Mouse (Mus musculus): ENCODE measurements around the gene Fam83d.

Fam83d gene

DNA sequence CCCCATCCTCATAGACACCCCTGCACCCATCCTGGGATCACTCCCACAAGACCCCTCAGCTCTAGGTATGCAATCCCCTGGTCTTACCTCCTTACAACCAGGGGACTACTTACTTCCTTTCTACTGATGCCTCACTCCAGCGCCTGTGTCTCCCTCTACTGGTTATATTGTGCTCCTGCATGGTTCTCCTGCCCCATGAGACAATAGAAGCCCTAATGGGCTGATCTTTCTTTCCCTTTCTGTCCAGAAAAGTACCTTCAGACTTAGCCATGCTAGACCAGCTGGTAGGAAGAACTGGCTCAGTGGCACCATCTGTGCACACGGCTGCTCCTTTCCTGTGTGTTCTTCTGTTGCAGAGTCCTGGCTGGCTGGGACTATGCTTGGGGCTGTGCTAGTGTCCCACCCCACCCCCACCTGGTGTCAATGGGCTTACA lies 22.8 kb upstream of the Fam83d start:
- DNase-seq (ENCODE audit: extremely low spot score): peak; percentile 48

DNA sequence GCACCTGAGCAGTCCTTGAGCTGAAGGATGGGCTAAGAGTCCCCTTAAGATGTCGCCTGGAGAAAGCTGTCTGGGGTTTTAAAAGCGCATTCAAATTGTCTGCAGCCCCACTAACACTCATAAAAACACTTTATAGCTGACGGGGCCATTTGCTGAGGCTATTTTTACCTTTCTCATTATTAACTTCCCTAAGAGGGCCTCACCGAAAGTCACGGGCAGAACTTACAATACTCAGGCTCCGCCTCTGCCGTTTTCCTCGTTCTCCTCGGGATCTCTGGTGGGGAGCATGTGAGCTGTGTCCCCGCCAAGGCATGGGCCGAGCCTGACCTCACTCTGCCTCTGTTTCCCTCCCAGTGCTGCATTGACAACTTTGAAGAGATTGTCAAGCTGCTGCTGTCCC lies 21.7 kb upstream of the Fam83d start:
- no peak for DNase-seq (ENCODE audit: extremely low spot score)

DNA sequence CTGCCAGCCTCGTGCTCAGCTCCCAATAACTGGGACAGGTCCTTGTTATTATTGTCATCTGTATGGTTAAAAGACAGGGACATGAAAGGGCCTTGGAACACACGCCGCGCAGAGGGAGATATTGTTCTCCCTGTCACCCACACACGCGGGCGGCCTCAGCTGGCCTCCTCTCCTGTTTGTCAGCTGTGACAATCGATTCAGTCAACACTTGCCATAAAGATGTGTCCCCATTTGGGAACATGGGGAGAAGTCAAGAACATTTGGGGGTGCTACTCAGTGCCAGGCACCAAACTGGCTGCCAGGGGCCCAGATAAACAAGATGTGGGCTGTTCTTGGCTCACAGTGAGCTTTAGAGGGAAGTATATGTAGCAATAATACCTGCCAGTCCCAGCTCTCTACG lies 18.5 kb upstream of the Fam83d start:
- no peak for DNase-seq (ENCODE audit: extremely low spot score)

DNA sequence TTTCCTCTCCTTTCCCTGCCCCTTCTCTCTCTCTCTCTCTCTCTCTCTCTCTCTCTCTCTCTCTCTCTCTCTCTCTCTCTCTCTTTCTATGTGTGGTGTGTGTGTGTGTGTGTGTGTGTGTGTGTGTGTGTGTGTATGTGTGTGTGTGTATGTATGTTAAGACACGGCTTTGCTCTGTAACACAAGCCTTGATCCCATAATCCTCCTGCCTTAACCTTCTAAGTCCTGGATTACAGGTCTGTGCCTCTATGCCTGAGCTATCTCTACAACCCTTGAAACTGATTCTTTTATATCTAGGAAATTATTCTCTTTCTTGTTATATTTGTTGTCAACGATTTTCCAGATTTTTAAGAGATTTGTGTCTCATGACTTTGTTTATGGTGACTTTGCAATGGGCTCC lies 7.7 kb upstream of the Fam83d start:
- DNase-seq (ENCODE audit: extremely low spot score): no peak

DNA sequence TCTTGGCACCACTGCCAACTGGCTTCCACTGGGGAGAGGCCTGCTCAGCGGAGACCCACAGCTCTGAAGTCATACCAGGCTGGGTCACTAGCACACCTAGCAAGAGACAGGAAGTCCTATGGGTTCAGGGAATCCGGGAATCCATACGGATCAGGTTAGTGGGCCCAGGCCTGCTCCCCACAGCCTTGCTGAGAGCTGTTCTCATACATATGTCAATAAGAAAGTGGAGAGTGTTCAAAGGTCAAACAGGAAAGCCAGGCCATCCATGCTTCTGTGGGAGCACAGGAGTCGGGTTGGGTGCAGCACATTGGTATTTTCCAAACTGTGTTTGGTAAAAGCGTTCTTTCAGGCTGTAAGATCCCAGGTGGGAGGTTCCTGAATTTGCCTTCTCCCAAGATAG lies 5.6 kb upstream of the Fam83d start:
- no peak for DNase-seq (ENCODE audit: extremely low spot score)

DNA sequence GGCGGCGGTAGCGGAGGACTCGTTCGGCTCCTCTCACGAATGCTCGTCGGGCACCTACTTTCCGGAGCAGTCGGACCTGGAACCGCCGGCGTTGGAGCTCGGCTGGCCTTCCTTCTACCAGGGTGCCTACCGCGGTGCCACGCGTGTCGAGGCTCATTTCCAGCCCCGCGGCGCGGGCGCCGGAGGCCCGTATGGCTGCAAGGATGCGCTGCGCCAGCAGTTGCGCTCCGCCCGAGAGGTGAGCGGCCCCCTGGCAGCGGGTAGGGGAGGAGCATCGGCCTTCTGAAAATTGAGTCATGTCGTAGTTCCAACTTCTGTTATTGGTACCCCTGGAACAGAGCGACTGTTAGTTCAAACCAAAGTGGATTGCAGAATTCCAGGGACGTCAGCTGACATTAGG lies 457 bp downstream of the Fam83d start:
- no peak for DNase-seq (ENCODE audit: extremely low spot score)

DNA sequence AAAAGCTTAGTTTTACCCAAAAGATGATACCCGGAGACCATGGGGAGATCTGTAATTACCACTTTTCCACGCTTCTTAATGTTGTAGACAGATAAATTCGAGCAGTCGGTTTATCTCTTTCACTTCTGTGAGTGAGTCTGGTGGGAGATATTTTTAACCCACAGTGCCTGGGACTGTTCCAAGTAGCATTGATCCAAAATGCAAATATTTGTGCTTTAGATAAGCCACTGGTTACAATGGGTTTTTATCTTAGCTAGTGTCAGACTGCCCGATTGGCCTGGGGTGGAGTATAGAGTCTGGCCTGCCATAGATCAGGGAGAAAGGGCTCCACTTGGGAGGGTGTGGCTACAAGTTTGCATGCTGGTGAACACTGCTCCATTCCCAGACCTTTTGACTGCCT lies 878 bp downstream of the Fam83d start:
- DNase-seq (ENCODE audit: extremely low spot score): no peak

DNA sequence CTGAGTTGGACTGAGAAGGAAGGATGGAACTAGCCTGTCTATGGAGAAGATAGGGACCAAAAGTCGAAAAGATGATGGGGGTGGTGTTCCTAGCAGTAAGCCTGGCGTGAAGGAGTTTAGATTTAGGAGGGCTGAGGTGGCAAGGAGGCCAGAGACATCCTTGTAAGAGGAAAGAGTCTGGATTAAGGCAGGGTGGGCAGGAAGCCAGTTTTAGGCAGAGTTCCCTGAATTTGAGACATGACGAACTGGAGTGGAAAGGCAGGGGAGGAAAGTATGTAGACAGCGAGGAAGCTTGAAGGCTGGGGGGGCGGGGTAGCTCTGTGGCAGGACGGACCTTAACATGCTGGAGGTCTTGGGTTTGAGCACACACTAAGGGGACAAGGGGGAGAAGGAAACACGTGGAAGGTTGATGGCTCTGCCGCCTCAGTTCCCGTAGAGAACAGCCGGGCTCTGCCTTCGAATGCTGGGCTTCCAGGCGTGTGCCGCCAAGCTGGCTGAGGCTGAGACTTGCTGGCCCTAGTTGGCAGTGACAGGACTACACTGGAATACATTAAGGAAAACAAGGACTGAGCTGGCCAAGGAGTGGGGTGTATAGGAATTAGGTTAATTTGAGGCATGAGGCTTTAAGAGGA lies 2.3 kb downstream of the Fam83d start:
- no peak for DNase-seq (ENCODE audit: extremely low spot score)

DNA sequence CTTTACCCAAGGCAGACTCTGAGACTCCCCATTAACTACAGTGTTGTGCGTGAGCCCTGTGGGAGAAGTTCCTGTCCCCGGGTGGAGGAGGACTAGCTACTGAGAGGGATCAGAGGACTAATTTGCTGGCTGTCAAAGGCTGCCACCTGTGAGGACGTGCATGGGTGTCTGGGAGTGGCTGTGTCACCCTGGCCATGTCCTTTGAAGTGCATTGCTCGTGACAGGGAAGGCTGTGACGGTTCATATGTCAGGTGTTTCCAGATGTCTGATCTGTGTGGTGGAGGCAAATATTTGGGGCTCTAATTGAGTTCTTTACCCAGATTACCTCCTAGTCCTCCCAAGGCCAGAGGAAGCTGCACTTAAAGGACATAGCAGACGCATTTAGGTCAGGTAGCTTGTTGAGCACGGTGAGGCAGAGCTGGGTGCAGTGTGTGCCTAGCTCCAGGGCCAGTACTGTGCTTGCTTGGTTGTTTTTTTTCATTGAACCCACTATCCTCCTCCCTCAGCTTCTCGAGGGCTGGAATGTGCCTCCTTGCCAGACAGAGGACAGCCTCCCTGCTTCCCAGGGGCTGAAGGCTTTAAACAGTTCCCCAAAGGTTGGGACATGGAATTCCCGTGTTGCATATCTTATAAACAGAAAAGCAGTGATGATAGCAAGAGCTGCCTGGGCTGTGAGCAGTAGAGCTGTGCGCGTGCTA lies 3.3 kb downstream of the Fam83d start:
- DNase-seq (ENCODE audit: extremely low spot score): no peak

DNA sequence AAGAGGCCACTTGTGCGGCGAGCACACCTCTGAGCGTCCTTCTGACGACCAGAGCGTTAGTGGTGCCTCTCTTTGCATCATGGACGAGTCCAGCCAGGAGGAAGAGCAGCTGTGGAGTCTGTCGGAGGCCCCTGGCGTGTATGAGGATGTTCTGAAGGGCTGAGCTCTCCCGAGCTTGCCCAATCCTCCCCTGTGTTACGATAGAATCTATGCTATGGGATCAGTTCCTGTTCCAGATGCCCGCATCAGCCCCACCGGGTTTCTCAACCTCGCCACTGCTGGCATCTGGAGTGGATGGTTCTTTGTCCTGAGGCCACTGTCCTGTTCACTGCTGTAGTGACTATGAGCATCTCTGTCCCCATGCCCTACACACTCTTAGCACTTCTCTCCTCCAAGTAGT lies 4.9 kb downstream of the Fam83d start:
- DNase-seq (ENCODE audit: extremely low spot score): no peak

DNA sequence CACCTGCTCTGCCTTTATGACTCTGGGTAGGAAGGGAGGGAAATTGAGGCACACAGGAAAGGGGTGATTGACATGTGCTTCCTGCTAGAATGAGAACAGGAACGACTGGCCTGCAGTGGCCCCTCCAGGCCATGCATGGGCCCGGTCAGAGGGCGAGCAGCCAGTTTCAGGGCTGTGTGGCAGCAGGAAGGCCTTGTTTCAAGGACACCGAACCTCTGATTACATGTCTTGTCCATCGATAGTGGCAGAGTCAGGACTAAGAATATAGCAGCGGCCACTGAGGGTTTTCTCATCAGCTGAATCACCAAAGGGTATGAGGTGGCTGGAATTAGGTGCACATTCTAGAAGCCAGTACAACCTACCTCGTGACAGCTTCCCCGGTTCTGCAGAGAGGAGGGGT lies 7.0 kb downstream of the Fam83d start:
- no peak for DNase-seq (ENCODE audit: extremely low spot score)

DNA sequence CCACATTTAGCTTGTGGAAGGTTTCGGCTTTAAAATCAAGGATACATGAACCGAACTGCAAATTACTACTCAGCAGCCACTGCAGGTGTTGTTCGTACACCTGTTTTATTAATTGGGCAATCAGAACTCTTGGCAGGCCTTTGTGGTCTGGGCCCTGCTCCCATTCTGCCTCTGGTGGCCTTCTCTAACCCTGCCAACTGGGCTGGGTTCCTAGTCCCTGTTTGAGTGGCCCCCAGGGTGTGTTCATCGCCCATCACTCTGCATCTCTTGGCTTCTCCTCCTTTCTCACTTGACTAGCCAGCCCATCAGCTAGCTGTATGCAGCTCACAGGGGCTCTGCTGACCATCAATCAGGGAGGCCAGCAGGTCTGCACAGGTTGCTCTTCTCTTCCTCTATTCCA lies 8.8 kb downstream of the Fam83d start:
- DNase-seq (ENCODE audit: extremely low spot score): no peak

DNA sequence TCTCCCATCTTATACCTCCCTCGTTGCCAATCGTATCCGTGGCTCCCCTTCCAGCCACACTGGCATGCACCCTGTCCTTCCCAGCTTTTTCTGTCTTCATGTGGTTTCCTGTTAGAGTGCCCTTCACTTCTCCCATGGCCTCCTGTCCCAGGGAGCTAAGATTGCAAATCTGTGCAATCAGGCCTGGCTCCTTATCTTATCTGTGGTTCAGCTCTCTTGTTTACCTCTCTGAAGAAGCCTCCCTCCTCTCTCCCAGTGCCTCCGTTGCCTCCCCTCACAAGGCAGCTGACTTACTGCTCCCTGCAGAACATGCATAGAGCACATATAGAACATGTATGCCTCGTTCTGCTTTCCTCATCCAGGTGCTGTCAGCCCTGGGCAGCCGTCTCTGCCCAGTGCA lies 9.6 kb downstream of the Fam83d start:
- no peak for DNase-seq (ENCODE audit: extremely low spot score)

DNA sequence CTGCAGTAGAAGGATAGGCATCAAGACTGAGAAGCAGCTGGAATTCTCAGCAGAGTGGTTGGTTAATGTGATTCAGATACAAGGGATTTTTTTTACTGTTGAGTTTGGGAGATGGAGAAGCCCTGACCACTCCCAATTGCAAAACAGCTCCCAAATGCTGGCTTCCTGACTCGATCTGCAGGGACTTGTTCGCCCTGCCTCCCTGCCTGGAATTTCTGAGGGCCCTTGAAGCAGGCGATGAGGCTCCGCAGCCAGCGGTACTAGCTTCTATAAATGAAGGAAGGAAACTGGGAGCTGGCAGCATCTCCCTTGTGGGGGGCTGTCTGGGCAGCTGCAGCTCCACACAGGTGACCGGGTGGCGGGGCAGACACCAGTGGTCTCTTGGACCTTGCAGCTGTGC lies 10.5 kb downstream of the Fam83d start:
- no peak for DNase-seq (ENCODE audit: extremely low spot score)

DNA sequence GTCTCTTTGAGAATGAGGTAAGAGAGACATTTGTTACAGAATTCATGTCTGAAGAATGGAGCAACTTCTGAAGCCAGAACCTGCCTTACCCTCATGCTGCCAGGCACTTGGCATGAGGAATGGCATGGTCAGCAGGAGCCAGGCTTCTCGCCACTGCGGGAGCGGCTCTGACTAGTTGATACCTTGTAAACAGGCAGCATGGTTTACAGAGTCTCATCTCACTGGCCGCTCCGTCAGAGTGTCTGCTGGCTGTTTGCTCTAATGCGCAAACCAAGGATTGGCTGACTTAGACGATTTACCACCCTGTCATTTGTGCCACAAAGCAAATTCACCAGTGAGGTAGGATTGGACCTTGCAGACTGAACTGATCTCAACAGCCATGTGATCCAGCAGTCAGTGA lies 13.2 kb downstream of the Fam83d start:
- DNase-seq (ENCODE audit: extremely low spot score): no peak

DNA sequence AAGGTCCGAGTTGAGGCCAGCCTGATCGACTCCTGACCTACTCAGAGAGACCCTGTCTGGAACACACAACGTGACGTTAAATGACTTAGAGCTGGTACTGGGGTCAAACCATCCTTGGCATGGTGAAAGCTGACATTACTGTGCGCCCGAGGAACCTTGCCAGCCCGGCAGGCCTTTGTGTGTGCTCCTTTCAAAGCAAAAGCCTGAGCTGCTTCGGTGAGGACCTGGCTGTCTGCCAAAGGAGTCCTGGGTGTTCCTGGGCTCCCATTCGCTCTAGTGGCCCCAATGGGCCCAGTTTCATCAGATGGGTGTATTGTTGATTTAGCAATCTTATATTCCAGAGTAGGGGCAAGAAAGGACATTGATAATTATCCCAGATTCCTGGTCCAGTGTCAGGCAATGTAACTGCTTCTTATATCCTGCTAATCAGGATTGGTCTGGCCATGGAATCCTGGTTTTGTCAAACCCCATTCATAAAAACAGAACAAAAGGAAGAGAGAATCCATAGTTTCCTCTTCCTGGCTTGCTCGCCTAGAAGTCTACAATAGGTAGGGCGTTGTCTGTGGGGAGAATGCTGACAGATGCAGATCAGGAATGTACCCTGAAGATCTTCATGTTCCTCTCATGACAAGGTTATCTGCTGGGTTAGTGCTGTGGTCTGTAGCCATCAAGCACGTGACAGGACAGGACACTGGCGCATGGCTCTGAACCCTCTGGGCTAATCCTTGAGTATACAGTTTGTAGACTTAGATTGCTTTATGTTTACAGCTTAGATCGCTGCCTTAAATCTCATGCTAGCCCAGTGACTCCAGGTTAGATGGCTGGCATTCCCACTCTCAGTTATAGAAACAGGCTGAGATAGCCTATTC lies 19.3 kb downstream of the Fam83d start:
- DNase-seq (ENCODE audit: extremely low spot score): no peak

DNA sequence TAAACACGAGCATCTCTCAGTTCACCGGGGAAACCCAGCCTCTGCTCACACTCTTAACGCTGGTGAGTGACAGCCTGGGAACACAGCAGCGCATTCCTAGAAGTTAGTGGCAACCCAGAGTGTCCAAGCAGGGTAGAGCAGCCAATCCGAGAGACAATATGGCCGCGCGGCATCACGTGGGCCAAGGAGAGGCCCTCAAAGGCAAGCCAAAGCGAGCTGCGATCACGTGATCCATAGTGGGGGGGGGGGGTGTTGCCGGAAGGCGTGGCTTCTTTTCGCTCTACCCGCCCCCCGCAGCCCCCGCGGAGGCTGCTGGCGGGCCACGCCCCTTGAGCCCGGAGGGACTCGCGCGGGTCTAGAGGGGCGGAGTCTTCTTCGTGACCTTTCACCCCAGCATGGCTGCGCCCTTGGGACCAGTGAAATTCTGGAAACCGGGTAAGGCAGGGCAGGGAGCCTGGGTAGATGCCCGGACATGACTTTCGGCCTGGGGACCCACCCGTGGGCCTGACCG lies 26.7 kb downstream of the Fam83d start, which contains the start of gene Dhx35:
Gene Dhx35 (plus strand): TSS at position 314 of the 511 bp plus-strand sequence.
- DNase-seq (ENCODE audit: extremely low spot score): peak; percentile 98

DNA sequence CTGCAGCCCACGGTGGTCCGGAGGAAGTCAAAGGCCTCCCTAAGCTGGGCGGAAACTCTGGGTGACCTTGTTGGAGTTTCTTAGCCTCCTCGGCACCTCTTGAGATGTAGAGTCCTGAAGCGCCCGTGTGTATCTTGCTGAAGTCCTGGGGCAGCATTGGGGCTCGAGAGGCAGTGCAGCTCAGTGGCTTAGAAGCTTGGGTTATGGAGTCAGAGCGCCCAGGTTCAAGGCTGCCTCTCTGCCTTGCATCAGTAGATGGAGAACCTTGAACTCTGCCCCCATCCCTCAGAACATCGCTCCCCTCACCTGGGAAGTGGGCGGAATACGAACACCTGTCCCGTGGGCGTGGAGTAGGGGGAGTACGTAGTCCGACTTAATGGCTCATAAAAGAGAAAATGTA lies 27.1 kb downstream of the Fam83d start:
- DNase-seq (ENCODE audit: extremely low spot score): no peak

DNA sequence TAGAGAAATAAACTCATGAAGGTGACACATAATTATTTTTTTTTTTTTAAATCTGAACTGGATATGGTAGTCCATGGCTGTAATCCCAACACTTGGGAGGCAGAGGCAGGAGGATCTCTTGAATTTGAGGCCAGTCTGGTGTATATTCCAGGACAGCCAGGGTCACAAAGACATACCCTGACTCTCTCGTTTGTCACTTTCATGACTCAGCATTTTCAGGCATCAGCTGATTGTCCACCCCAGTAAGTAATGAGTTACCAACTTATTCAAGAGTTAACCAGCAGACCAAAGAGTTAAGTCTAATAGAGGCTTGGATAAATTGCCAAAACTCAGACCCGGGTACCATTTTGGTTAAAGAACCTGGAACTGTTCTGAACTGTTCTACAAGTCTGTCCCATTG lies 28.0 kb downstream of the Fam83d start:
- no peak for DNase-seq (ENCODE audit: extremely low spot score)

DNA sequence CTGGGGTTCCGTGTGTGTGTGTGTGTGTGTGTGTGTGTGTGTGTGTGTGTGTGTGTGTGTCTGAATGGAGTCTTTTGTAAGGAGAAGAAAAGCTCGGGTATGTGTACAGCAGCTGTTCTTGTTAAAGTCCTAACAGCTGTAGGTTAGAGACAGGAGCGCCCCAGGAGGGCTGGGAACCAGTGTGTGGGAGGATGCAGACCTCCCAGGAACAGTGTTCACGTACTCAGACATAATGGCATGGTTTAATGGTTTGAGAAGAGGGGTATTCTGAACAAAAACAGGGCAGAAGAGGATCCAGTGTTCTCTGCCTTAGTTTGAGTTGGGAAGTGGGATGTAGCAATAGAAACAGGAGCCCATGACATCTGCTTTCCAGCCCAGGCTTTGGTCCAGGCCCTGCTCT lies 31.4 kb downstream of the Fam83d start:
- DNase-seq (ENCODE audit: extremely low spot score): no peak

DNA sequence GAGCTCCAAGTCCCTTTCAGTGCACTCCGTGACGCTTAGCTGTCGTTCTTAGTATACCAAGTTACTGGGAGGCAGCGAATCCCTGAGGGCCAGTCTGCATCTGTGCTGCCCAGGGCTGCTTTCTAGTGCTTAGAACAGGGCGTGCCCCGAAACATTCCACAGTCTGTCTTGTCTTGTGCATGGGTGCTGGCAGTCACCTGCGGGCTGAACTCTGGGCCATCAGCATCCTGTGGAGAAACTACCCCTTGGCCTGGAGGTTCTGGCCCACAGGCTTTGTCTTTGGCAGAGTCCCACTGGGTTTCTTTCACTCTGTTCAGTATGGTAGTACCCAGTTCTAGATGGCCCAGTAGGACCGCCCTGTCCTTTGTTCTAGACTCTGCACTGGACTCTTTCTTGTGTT lies 32.9 kb downstream of the Fam83d start:
- no peak for DNase-seq (ENCODE audit: extremely low spot score)

DNA sequence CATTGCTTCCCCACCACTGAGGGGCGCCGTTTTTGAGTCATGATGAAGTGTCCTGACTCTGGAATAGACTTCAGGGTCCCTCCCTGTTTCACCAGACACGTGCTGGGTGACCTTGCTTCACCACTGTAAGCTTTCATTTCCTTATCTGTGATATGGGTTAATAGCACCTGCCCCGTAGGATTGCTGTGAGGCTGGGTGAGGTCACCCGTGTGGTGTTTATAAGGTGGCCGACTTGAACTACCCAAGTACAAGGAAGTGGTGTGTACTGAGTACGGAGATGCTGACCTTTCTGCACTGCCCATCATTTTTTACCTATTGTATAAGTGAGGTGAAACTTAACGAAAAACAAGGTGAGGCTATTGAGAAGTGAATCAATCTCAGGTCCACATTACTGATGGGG lies 35.7 kb downstream of the Fam83d start:
- no peak for DNase-seq (ENCODE audit: extremely low spot score)

DNA sequence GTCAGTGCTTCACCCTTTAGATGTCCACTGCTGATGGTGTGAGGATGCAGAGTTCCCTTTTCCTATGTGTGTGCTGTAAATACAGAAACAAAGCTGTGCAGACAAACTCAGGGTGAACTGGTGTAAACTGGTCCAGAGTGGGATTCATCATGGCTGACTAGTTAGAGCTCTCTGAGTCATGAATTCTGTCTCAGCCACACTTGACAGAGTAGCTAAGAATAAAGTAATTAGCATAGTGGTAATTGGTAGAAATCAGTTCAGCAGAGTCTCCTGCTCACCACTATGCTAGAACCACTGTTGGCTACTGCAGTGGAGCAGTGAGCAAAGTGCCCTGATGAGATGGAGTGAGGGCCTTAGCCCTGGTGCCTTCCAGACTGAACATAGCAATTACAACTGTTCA lies 47.8 kb downstream of the Fam83d start:
- DNase-seq (ENCODE audit: extremely low spot score): no peak
